Mouse (Mus musculus): ENCODE measurements around the gene Slc26a11. TPM values are rescaled to one million over a fixed set of nuclear protein-coding genes. Genes with fewer than 3 reads are reported as not detected.

Gene Slc26a11
- total RNA-seq, 1 experiment = 4.4 TPM

DNA sequence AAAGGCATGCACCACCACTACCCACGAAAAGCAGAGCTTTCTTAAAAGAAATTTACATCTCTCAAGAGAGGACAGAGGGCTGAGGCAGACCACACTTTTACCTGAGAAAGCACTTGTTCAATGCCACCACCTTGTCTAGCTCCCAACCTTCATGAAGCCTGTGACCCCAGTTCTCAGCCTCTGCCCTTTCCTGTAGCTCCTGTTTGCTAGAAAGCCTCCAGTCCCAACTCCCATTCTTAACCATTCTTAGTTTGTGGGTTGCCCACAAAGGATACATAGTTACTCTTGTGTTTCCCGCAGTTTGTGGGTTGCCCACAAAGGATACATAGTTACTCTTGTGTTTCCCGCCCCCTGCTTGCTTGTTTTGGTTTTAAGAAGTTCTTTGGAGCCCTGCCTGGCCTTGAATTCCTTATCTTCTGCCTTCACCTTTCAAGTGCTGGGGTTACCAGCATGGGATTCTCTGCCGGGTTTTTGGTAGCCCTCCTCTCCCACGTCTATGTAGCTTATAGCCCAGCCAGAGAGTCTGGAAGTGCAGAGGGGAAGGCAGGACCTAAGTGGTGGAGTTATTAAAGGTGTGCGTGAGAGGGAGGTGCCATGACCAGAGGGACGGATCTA, 36.1 kb downstream of the Slc26a11 start:
- TF ChIP-seq MAFK (IDR thresholded peaks at IDR 0.05; ENCODE audit: insufficient read depth, low read depth, low read length) (no peak), CHD2 (IDR thresholded peaks at IDR 0.05; ENCODE audit: low read depth, low read length) (no peak), HCFC1 (IDR thresholded peaks at IDR 0.05; ENCODE audit: borderline replicate concordance, insufficient read depth, low read length) (no peak), ZNF384 (IDR thresholded peaks at IDR 0.05; ENCODE audit: low read depth, low read length) (no peak), ZC3H11A (IDR thresholded peaks at IDR 0.05; ENCODE audit: borderline replicate concordance, low read depth, low read length) (no peak)
- H3K4me3 ChIP-seq (ENCODE audit: insufficient read depth in 1 of 2, low read depth in 1 of 2, low read length in 2 of 2, poor library complexity in 1 of 2, severe bottlenecking in 1 of 2) = peak overlapping the region; percentile 1 to 15; a peak in 2 of 4 replicates

GRCm38 (mm10) chr11:119392001-119392614, 36.8 kb downstream of the Slc26a11 start:
- Histone ChIP-seq H3K27ac (ENCODE audit: insufficient read depth, low read depth, low read length, poor library complexity, severe bottlenecking) (peak overlapping the region; percentile 24; the same call in 1 of the 2 replicates), H3K9me3 (ENCODE audit: control insufficient read depth, insufficient read depth, low read depth, low read length) (no peaks in the 10 kb centered on the region), H3K9ac (ENCODE audit: insufficient read depth, low read depth, low read length, poor library complexity, severe bottlenecking) (no peak overlapping the region), H3K36me3 (ENCODE audit: control insufficient read depth, insufficient read depth, low read length, poor library complexity, severe bottlenecking) (no peaks in the 10 kb centered on the region), H3K4me3 (ENCODE audit: insufficient read depth in 1 of 2, low read depth in 1 of 2, low read length in 2 of 2, poor library complexity in 1 of 2, severe bottlenecking in 1 of 2) (peak overlapping the region; percentile 1 to 15; a peak in 2 of 4 replicates), H3K4me1 (ENCODE audit: control insufficient read depth in 2 of 2, insufficient read depth in 2 of 2, low read length in 2 of 2, poor library complexity in 1 of 2) (peaks cover 15 to 42% of the 10 kb centered on the region in 2 experiments)
- DNase-seq (ENCODE audit: low read depth, low spot score) = peak; percentile 85
- in situ Hi-C loops (cut with MboI; ENCODE audit: low sequenced_read_pairs in 2 of 2, unreplicated experiment in 2 of 2) = no loop called here
- TF ChIP-seq HCFC1 (IDR thresholded peaks at IDR 0.05; ENCODE audit: borderline replicate concordance, insufficient read depth, low read length) = no peak
- no peak for TF ChIP-seq CHD2 (IDR thresholded peaks at IDR 0.05; ENCODE audit: low read depth, low read length)
- TF ChIP-seq MAFK (IDR thresholded peaks at IDR 0.05; ENCODE audit: insufficient read depth, low read depth, low read length) = no peak
- TF ChIP-seq ZC3H11A (IDR thresholded peaks at IDR 0.05; ENCODE audit: borderline replicate concordance, low read depth, low read length) = no peak
- no peak for TF ChIP-seq ZNF384 (IDR thresholded peaks at IDR 0.05; ENCODE audit: low read depth, low read length)

More for the DNA sequence above, 36.1 kb downstream of the Slc26a11 start:
- no peak for DNase-seq (ENCODE audit: low read depth, low spot score)
- in situ Hi-C loops (cut with MboI; ENCODE audit: low sequenced_read_pairs in 2 of 2, unreplicated experiment in 2 of 2) = no loop called here
- Histone ChIP-seq H3K9me3 (ENCODE audit: control insufficient read depth, insufficient read depth, low read depth, low read length) (no peaks in the 10 kb centered on the region), H3K9ac (ENCODE audit: insufficient read depth, low read depth, low read length, poor library complexity, severe bottlenecking) (no peak overlapping the region), H3K4me1 (ENCODE audit: control insufficient read depth in 2 of 2, insufficient read depth in 2 of 2, low read length in 2 of 2, poor library complexity in 1 of 2) (peaks cover 10 to 39% of the 10 kb centered on the region in 2 experiments; a peak in 3 of 4 replicates), H3K27ac (ENCODE audit: insufficient read depth, low read depth, low read length, poor library complexity, severe bottlenecking) (no peak overlapping the region), H3K36me3 (ENCODE audit: control insufficient read depth, insufficient read depth, low read length, poor library complexity, severe bottlenecking) (no peaks in the 10 kb centered on the region)

- H3K4me3 ChIP-seq (ENCODE audit: insufficient read depth in 1 of 2, low read depth in 1 of 2, low read length in 2 of 2, poor library complexity in 1 of 2, severe bottlenecking in 1 of 2) = peak within 1 kb of the TSS; percentile 22 to 63
- no peak for DNase-seq (ENCODE audit: low read depth, low spot score)
- H3K4me1 ChIP-seq (ENCODE audit: control insufficient read depth in 2 of 2, insufficient read depth in 2 of 2, low read length in 2 of 2, poor library complexity in 1 of 2) = peaks cover 15 to 38% of the 10 kb centered on the region in 2 experiments
- H3K36me3 ChIP-seq (ENCODE audit: control insufficient read depth, insufficient read depth, low read length, poor library complexity, severe bottlenecking) = no peaks in the 10 kb centered on the region
- peak within 1 kb of the TSS; percentile 24; the same call in 1 of the 2 replicates for H3K27ac ChIP-seq (ENCODE audit: insufficient read depth, low read depth, low read length, poor library complexity, severe bottlenecking)
- no peak for TF ChIP-seq ZNF384 (IDR thresholded peaks at IDR 0.05; ENCODE audit: low read depth, low read length)
- TF ChIP-seq HCFC1 (IDR thresholded peaks at IDR 0.05; ENCODE audit: borderline replicate concordance, insufficient read depth, low read length) = no peak
- no peak for TF ChIP-seq CHD2 (IDR thresholded peaks at IDR 0.05; ENCODE audit: low read depth, low read length)
- TF ChIP-seq ZC3H11A (IDR thresholded peaks at IDR 0.05; ENCODE audit: borderline replicate concordance, low read depth, low read length) = no peak
- no peak for TF ChIP-seq MAFK (IDR thresholded peaks at IDR 0.05; ENCODE audit: insufficient read depth, low read depth, low read length)
- in situ Hi-C loops (cut with MboI; ENCODE audit: low sequenced_read_pairs in 2 of 2, unreplicated experiment in 2 of 2) = no loop called here
- peak within 1 kb of the TSS; percentile 60 for H3K9ac ChIP-seq (ENCODE audit: insufficient read depth, low read depth, low read length, poor library complexity, severe bottlenecking)
- H3K9me3 ChIP-seq (ENCODE audit: control insufficient read depth, insufficient read depth, low read depth, low read length) = no peaks in the 10 kb centered on the region
These were observed 37.6 kb downstream of the Slc26a11 start, which contains the start of gene Rnf213 for GRCm38 (mm10) chr11:119392800-119393482. Rnf213 (plus strand) TSS chr11:119393100.

DNA sequence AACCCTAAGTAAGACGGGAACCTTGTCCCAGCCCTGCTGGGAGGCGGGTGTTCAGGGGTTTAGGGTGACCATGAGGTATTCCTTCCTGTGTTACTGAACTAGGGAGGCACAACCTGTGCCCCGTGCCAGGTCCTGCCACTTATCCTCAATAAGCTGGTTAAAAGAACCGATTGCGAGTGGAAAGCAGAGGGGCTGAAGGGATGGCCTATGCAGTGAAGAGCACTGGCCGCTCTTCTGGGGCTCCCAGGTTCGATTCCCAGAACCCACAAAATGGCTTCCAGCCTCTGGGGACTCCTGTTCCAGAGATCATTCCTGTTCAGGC, 38.1 kb downstream of the Slc26a11 start:
- Histone ChIP-seq H3K36me3 (ENCODE audit: control insufficient read depth, insufficient read depth, low read length, poor library complexity, severe bottlenecking) (no peaks in the 10 kb centered on the region), H3K4me3 (ENCODE audit: insufficient read depth in 1 of 2, low read depth in 1 of 2, low read length in 2 of 2, poor library complexity in 1 of 2, severe bottlenecking in 1 of 2) (peak overlapping the region; percentile 22 to 63; a peak in 3 of 4 replicates), H3K27ac (ENCODE audit: insufficient read depth, low read depth, low read length, poor library complexity, severe bottlenecking) (no peak overlapping the region), H3K4me1 (ENCODE audit: control insufficient read depth in 2 of 2, insufficient read depth in 2 of 2, low read length in 2 of 2, poor library complexity in 1 of 2) (peaks cover 15 to 38% of the 10 kb centered on the region in 2 experiments), H3K9ac (ENCODE audit: insufficient read depth, low read depth, low read length, poor library complexity, severe bottlenecking) (peak overlapping the region; percentile 60; the same call in 1 of the 2 replicates), H3K9me3 (ENCODE audit: control insufficient read depth, insufficient read depth, low read depth, low read length) (no peaks in the 10 kb centered on the region)
- in situ Hi-C loops (cut with MboI; ENCODE audit: low sequenced_read_pairs in 2 of 2, unreplicated experiment in 2 of 2) = no loop called here
- DNase-seq (ENCODE audit: low read depth, low spot score) = no peak
- TF ChIP-seq HCFC1 (IDR thresholded peaks at IDR 0.05; ENCODE audit: borderline replicate concordance, insufficient read depth, low read length) (no peak), ZNF384 (IDR thresholded peaks at IDR 0.05; ENCODE audit: low read depth, low read length) (no peak), MAFK (IDR thresholded peaks at IDR 0.05; ENCODE audit: insufficient read depth, low read depth, low read length) (no peak), ZC3H11A (IDR thresholded peaks at IDR 0.05; ENCODE audit: borderline replicate concordance, low read depth, low read length) (no peak), CHD2 (IDR thresholded peaks at IDR 0.05; ENCODE audit: low read depth, low read length) (no peak)

Measured in ES-E14 (cell line).